Mouse (Mus musculus) ES-CJ7 (cell line): Measurements from ENCODE around the gene Pias4.
"Not testable (repeated sequence)": the region's sequence is repeated elsewhere in the genome, so short reads cannot be mapped to it uniquely, and the experiment has no call there.

Experiments used
- DNase-seq: peaks from one replicate; pipeline ENCODE4 v3.0.0; 2011; ENCODE audit warnings: low read depth, low spot score

The Pias4 gene

GRCm38 (mm10) chr10:81190912-81191321 lies 23.2 kb upstream of the Pias4 start:
- no peak for DNase-seq

GRCm38 (mm10) chr10:81190236-81190911 lies 22.7 kb upstream of the Pias4 start:
- DNase-seq, result peak; percentile 78

GRCm38 (mm10) chr10:81189821-81190220 lies 22.1 kb upstream of the Pias4 start:
- DNase-seq, result no peak

DNA sequence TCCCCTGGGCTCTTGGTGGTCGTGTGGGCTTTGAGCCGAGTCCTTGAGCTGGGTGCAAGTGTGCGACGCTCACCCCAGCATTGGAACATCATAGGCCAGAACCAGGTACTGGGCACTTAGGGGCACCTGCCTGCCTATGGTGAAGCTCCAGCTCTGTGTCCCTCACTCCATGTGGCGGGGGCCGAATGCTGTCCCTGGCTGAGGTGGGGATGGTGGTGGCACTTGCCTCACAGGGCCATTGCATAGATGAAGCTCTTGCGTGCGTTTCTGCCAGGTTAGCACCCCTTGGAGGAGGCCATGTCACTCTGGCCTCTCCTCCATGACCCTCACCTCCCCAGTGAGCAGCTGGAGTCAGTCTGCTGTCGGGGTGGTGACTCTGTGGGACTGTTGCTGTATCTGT lies 19.4 kb upstream of the Pias4 start:
- no peak for DNase-seq

GRCm38 (mm10) chr10:81184765-81185164 lies 17.0 kb upstream of the Pias4 start:
- DNase-seq, result peak; percentile 89

GRCm38 (mm10) chr10:81183805-81184204 lies 16.1 kb upstream of the Pias4 start, which contains the start of gene 4930442H23Rik:
TSS of gene 4930442H23Rik (minus strand) at chr10:81183849.
- no peak for DNase-seq

DNA sequence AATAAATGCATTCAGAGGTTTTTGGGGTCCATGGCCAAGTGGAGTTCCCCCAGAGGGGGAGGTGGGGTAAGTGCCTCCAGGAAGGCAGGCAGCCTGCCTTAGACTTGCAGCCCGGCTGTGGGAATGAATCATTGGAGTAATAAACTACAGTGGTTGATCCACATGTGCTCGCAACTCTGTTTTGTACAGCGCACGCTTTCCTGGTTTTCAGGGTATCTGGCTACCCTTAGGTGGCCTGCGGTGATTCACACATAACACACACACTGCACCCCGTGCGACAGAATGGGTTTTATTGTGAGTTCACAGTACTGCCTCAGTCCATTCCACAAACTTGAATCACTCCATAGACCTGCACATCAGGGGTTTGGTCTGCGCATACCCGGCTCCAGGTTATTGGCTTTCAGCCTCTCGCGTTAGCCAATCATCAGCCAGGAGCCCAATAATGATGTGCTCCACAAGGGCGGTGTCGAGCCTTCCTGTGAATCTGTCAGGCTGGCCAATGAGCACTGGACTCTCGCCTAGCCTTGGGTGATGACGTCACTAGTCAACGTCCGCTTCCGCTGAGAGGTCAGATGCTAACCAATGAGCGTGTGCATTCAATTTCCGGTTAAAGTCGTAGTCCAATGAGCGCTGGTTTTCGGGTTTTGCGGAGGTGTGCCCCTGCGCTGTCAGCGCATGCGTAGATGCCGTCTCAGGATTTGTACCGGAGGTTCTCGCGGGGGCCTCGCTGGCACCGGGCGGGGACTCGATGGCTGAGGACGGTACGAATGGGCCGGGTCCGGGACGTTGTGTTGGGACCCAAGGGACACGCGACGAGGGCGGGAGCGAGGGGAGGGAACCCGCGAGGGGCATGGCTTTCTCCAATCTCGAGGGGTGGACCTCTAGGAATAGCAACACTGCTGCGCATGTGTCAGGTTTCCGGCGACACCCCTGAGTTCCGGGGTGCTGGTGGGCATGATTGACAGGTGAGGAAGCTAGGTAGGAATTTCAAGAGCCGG lies 14.9 kb upstream of the Pias4 start, which contains the start of gene Dapk3:
Gene Dapk3, plus strand, starts transcription at position 670 of the 998 bp plus-strand sequence.
- DNase-seq, result peak; percentile 100

DNA sequence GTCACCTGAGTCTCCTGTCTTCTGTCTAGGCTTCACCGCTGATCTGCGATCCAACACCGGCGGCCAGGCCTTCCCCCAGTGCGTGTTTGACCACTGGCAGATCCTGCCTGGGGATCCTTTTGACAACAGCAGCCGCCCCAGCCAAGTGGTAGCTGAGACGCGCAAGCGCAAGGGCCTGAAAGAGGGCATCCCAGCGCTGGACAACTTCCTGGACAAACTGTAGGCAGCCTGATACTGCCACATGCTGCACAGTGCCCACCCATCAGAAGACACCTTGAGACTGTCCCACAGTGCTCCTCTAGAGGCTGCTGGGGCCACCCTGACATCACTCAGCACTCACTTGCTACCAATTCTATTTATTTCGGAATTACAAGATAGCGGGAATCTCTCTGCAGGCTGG lies 14.1 kb upstream of the Pias4 start:
- DNase-seq, result not testable (repeated sequence)

GRCm38 (mm10) chr10:81180946-81181345 lies 13.2 kb upstream of the Pias4 start:
- DNase-seq, result no peak

- DNase-seq, result peak; percentile 46
These were observed 12.0 kb upstream of the Pias4 start for GRCm38 (mm10) chr10:81179451-81180342.

DNA sequence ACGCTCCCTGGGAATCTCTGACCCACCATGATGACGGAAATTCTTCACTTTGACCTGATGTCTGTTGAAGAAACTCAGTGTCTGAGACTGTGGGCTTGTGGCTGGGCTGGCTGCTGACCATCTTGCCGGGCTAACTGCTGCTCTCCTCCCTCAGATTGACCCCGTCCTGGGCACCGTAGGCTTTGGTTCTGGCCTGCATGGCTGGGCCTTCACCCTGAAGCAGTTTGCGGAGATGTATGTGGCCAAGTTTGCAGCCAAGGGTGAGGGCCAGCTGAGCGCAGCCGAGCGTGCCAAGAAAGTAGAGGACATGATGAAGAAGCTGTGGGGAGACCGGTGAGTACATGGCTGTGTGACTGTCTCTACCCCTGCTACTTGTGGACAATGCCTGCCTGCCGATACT lies 11.2 kb upstream of the Pias4 start:
- no peak for DNase-seq

GRCm38 (mm10) chr10:81177958-81178712 lies 10.4 kb upstream of the Pias4 start:
- no peak for DNase-seq

DNA sequence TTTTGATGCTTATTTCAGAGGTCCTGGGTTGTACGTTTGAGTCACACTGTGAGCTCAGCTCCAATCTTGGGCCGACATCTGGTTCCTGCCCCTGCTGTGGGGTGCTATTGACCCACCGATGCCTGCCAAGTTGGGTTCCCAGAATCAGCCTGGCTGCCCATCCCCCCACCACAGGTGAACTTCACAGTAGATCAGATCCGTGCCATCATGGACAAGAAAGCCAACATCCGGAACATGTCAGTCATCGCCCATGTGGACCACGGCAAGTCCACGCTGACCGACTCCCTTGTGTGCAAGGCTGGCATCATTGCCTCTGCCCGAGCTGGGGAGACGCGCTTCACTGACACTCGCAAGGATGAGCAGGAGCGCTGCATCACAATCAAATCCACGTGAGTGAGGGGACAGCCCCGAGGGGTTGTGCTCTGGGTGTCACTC lies 9.8 kb upstream of the Pias4 start:
- no peak for DNase-seq

DNA sequence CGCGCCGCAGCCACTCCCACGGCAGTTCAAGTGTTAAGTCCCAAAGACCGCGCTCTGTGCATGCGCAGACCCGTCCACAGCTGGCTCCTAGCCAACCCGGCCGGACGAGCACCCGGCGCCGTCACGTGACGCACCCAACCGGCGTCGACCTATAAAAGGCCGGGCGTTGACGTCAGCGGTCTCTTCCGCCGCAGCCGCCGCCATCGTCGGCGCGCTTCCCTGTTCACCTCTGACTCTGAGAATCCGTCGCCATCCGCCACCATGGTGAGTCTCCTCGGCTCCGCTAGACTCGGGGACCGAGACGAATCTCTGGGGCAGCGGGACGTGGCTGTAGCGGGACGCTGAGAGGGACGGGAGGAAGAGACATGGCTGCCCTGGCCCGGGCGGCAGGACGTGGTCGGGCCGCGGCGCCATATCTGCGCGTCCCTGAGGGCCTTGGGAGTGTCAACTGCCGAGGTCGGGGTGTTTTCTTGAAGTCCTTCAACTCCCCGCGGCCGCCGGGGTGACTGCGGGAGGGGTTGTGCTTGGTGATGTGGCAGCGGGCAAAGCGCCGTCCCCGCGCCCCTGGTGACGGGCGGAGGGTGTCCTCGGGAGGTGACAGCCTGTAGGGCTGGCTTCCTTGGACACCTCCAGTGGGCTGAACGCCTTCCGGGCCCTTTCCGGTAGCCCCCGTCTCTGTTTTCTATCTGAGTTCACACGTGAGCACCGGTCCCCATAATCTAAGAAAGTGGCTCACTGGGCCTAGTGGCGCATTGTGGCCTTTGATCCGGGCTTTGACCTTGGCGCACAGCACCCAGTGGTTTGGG lies 8.9 kb upstream of the Pias4 start, which contains the start of gene Eef2:
Gene Eef2, plus strand, starts transcription at position 166 of the 806 bp plus-strand sequence.
- peak; percentile 98 for DNase-seq

- DNase-seq, result no peak
These were observed 8.3 kb upstream of the Pias4 start for GRCm38 (mm10) chr10:81175936-81176465.

DNA sequence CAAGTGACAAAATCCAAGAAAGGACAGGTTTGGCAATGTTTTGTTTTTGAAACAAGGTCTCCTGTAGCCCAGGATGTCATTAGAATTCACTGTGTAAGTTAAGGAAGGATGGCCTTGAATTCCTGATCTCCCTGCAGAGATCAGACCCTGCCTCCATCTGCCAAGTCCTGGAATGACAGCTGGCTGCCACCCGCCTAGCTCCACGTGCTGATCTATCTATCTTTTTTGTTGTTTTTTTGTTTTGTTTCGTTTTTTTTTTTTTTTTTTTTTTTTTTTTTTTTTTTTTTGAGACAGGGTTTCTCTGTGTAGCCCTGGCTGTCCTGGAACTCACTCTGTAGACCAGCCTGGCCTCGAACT lies 7.6 kb upstream of the Pias4 start:
- not testable (repeated sequence) for DNase-seq

DNA sequence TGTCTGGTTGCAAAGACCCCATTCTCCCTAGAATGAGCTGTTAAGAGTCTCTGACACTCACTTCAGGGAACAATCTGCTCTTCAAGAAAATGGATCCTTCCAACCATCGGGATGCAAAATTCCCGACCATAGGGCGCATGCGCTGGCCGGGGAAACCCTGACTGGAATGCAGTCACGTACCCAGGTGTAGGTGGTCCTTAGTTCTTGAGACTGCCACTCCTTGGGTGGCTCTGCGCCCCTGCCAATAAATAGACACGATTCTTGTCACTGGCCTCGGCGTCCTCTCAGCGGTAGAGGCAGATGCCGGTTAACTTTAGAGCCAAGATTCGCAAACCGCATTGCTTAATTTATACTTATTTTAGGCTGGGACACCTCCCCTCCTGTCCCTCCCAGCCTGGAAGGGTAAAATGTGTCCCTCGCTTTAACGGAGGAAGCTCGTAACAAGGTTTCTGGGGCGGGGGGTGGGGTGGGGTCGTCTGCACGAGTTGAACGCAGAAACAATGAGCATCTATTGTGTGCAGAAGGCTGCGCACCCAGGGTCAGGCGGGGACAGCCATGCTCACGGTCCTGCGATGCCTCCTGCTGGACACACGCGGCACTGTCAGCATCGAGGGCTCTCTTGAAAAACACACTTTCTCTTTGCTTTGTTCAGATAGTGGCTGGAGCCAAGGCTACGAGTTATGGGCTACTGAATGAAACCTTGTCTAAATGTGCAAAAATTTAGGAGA lies 7.1 kb upstream of the Pias4 start:
- peak; percentile 96 for DNase-seq

- peak; percentile 94 for DNase-seq
These were observed 5.4 kb upstream of the Pias4 start for GRCm38 (mm10) chr10:81173132-81173531.

DNA sequence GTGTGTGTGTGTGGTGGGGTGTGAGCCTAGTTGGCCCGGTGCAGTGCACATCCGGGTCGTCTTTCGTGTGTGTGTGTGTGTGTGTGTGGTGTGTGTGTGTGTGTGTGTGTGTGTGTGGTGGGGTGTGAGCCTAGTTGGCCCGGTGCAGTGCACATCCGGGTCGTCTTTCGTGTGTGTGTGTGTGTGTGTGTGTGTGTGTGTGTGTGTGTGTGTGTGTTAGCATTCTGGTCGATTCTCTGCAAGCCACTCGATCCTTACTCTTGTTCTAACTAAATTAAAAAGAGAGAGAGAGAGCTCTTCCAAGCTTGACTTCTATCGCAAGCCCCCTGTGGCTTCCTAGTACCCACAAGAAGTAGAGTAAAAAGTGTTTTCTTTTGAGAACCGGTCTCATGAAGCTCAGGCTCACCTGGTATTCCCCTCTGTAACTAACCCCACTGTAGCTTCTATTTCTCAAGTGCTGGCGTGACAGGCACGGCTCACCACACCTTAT lies 1.7 kb upstream of the Pias4 start:
- DNase-seq, result not testable (repeated sequence)
